Mouse (Mus musculus): ENCODE data around the gene Gcnt3.
A peak's percentile ranks its signal among the peaks of the same experiment; 100 is the strongest.
"Not testable (repeated sequence)": the region's sequence is repeated elsewhere in the genome, so short reads cannot be mapped to it uniquely, and the experiment has no call there.

Gcnt3 gene

GRCm38 (mm10) chr9:70042935-70043334 lies 5.0 kb upstream of the Gcnt3 start:
- DNase-seq (ENCODE audit: low spot score) = no peak

GRCm38 (mm10) chr9:70042137-70042536 lies 4.2 kb upstream of the Gcnt3 start:
- DNase-seq (ENCODE audit: low spot score) = no peak

GRCm38 (mm10) chr9:70040570-70040969 lies 2.7 kb upstream of the Gcnt3 start:
- DNase-seq (ENCODE audit: low spot score) = no peak

DNA sequence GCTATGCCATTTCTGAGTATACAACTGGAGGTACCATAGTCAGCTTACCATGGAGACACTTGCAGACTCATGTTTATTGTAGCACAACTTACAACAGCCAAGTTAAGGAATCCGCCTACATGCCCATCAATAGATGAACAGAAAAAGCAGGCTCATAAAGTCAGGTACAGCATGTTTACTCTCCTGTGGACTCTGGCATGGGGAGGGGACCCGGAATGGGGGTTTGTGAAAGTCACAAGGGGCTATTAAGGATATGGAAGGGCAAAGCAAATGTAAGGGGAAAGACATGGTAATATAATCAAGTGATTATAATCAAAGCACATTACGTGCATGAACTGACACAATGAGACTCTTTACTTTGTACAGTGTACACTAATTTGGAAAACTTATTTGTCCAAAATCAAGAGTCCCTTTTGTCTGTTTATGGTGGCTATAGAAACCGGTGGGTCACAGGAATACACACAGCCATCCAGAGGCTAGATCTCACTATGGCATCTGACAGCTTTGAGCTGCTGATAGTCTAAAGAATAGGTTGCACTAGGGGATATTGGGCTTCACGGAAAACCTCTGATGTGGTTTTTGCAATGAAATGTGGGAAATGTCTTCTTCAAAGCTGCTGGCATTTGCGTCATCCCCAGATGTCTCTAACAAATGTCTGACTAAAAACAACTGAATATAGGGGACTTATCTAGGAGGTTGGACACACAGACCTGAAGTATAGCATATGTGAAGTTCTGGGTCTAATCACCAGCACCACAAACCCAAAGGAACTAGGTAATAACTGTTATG lies 1.9 kb upstream of the Gcnt3 start:
- no peak for DNase-seq (ENCODE audit: low spot score)

- no peak for DNase-seq (ENCODE audit: low spot score)
These were observed 1.2 kb downstream of the Gcnt3 start for GRCm38 (mm10) chr9:70036646-70037045.

DNA sequence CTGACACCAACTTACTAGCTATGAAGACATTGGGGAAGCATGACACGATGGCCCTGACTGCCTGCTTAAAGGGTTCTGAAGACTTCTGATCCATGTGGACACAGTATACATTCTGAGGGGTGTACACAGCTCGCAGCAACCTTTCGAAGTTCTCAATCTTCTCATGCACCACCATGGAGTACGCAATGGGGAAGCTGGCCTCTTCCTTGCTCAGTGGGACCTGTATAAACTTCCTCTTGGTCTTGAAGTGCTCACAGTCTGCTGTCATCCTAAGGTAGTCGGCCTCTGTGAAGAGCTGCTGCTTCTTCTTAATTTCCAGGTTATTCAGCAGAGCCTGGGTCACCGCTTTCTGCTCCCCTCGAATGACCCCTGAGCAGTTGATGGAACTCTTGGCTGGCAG lies 3.2 kb downstream of the Gcnt3 start:
- DNase-seq (ENCODE audit: low spot score) = no peak

- no peak for DNase-seq (ENCODE audit: low spot score)
These were observed 4.8 kb downstream of the Gcnt3 start for GRCm38 (mm10) chr9:70033056-70033455.

GRCm38 (mm10) chr9:70032167-70032566 lies 5.7 kb downstream of the Gcnt3 start:
- DNase-seq (ENCODE audit: low spot score) = no peak

GRCm38 (mm10) chr9:70025365-70026012 lies 12.4 kb downstream of the Gcnt3 start:
- DNase-seq (ENCODE audit: low spot score) = no peak

- DNase-seq (ENCODE audit: low spot score) = no peak
These were observed 13.2 kb downstream of the Gcnt3 start for GRCm38 (mm10) chr9:70024648-70025047.

- not testable (repeated sequence) for DNase-seq (ENCODE audit: low spot score)
These were observed 14.3 kb downstream of the Gcnt3 start for GRCm38 (mm10) chr9:70023615-70024014.

GRCm38 (mm10) chr9:70022083-70022482 lies 15.8 kb downstream of the Gcnt3 start:
- no peak for DNase-seq (ENCODE audit: low spot score)

GRCm38 (mm10) chr9:70021610-70022009 lies 16.3 kb downstream of the Gcnt3 start:
- no peak for DNase-seq (ENCODE audit: low spot score)

DNA sequence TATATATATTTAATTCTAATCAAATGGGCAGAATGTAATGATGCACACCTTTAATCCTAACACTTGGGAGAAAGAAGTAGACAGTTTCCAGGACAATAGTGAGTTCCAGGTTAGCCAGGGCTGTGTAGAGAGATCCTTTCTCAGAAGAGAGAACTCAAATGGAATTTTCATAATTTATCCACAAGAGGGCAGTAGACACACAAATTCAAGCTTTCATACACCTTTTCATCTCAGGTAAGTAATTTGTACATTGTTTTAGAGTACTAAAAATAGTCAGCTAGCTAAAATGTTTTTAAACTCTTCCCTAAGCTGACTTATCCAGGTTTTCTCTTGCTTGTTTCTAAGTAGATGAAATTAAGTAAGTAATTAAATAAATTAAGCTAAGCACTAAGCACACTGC lies 19.0 kb downstream of the Gcnt3 start:
- no peak for DNase-seq (ENCODE audit: low spot score)

DNA sequence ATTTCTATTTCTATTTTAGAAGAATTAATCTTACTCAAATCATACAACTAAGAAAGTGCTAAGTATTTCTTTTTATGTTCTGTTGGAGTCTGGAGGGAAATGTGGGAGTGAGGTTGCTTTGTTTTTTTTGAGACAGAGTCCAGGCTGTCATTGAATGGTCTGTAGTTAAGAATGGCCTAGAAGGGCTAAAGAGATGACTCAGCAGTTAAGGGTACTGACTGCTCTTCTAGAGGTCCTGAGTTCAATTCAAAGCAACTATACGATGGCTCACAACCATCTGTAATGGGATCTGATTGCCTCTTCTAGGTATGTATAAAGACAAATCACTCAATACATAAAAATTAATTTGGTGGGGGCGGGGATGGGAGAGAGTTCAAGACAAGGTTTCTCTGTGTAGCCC lies 22.3 kb downstream of the Gcnt3 start:
- DNase-seq (ENCODE audit: low spot score) = no peak

GRCm38 (mm10) chr9:70012408-70012901 lies 25.4 kb downstream of the Gcnt3 start, which contains the start of gene Gtf2a2:
Gene Gtf2a2 (plus strand): TSS chr9:70012550.
- DNase-seq (ENCODE audit: low spot score) = peak; percentile 92

- no peak for DNase-seq (ENCODE audit: low spot score)
These were observed 26.1 kb downstream of the Gcnt3 start for GRCm38 (mm10) chr9:70011537-70012407.

GRCm38 (mm10) chr9:70010781-70011473 lies 27.0 kb downstream of the Gcnt3 start:
- DNase-seq (ENCODE audit: low spot score) = no peak

DNA sequence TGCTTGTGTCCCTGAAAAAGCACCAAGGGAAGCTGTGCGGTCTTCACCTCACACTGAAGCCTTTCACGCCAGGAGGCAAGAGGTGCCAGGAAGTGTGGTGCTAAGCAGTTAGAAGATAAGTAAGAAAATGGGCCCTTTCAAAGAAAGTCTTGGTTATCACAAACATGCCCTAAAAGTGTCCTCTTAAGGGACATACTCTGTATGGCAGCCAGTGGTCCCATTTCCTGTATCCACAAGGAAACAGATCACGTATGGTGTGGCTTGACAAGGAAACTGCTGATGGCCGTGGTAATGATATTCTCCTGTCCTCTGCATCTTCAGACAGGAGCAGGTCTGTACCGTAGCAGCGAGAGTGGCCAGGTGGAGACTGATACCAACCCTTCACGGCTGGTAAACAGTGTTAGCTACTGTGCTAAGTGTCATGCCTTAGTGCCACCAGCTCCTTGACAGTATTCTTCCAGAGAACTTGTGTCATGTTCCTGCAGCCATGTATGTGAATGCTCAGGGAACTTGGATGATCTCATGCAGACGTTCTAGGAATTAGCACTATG lies 28.1 kb downstream of the Gcnt3 start:
- DNase-seq (ENCODE audit: low spot score) = no peak

DNA sequence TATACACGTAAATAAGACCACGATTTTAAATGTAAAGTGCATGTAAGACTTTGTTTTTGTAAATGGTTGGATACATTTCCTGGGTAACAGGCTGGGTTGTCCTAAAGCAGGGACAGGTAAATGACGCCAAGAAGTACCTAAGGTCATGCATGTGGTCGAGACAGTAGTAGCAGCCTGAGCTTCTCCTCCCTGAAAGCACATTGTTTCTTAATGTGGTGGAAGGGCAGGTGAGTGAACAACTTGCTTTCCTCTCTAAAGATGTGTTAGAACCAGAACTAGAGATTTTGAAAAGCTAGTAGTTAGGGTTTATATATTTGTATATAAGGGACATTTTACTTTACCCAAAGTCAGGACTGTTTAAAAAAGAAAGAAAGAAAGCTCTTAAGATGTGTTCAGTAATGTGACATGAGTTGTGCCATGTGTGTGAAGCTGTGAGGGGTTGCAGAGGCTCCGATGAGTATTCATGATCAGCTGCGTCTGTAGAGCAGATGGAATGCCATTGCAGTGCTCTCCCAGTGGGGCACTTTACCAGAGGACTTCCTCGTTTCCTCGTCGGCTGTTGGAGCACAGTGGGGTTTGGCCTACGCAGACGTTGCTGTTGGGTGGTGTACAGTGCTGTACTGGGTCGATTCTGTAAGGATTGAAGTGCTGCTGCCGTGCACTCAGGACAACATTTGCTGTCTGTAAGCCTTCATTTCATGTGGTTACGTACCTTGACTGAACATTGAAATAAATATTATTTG lies 30.2 kb downstream of the Gcnt3 start:
- DNase-seq (ENCODE audit: low spot score) = peak; percentile 35

DNA sequence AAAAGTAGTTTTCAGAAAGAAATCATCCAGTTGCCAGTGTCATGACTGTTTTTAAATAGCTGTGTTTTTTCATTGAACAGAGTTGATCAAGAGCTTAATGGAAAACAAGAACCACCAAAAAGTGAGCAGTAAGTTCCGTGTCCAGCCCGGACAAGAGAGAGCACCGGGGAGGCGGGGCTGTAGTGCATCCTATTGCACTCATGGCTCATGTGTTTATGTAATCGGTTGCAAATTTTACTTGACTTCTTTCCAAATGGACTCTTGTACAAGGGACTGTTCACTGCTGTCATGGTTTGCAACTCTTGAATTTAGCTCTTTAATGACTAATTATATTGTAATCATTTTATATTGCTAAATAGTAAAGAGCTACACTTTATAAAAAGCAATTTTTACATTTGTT lies 30.9 kb downstream of the Gcnt3 start:
- DNase-seq (ENCODE audit: low spot score) = no peak

Measured in layer of hippocampus, adult 11-12 months (tissue).